Mouse (Mus musculus): Measurements from ENCODE around the gene Car15. TPM values are rescaled to one million over a fixed set of nuclear protein-coding genes. Genes with fewer than 3 reads are reported as not detected.

Gene Car15
- polyA plus RNA-seq, 1 experiment from 2014 or later, result 2.8 TPM

- 98% methylated on average over 1 of the region's 1 CpGs for WGBS
- Histone ChIP-seq H3K27me3 (replicated peaks) (no peaks in the 10 kb centered on the region), H3K36me3 (peaks cover 82% of the 10 kb centered on the region)
These were observed 13.7 kb upstream of the Car15 start for GRCm38 (mm10) chr16:17851860-17852259.

GRCm38 (mm10) chr16:17851331-17851730, 13.2 kb upstream of the Car15 start:
- no peak for ATAC-seq (ENCODE audit: low FRiP score)
- 96% methylated on average over 5 of the region's 5 CpGs for WGBS
- Histone ChIP-seq H3K27me3 (replicated peaks) (no peaks in the 10 kb centered on the region), H3K4me3 (replicated peaks) (no peak overlapping the region), H3K4me1 (no peaks in the 10 kb centered on the region), H3K36me3 (peaks cover 82% of the 10 kb centered on the region), H3K9ac (replicated peaks) (no peak overlapping the region), H3K27ac (replicated peaks) (no peak overlapping the region), H3K9me3 (replicated peaks) (no peaks in the 10 kb centered on the region), H3K4me2 (no peak overlapping the region)

More at GRCm38 (mm10) chr16:17851860-17852259, 13.7 kb upstream of the Car15 start:
- Histone ChIP-seq H3K9ac (replicated peaks) (no peak overlapping the region), H3K27ac (replicated peaks) (no peak overlapping the region), H3K4me1 (no peaks in the 10 kb centered on the region), H3K4me2 (no peak overlapping the region), H3K9me3 (replicated peaks) (no peaks in the 10 kb centered on the region), H3K4me3 (replicated peaks) (no peak overlapping the region)
- ATAC-seq (ENCODE audit: low FRiP score), result no peak

GRCm38 (mm10) chr16:17849486-17849885, 11.3 kb upstream of the Car15 start:
- Histone ChIP-seq H3K9ac (replicated peaks) (no peak overlapping the region), H3K36me3 (peaks cover 85% of the 10 kb centered on the region)

GRCm38 (mm10) chr16:17848928-17849327, 10.8 kb upstream of the Car15 start:
- ATAC-seq (ENCODE audit: low FRiP score), result peak; percentile 73; the same call in 1 of the 2 replicates
- Histone ChIP-seq H3K27ac (replicated peaks) (peak overlapping the region; percentile 43; the same call in 1 of the 2 replicates), H3K4me1 (no peaks in the 10 kb centered on the region), H3K36me3 (peaks cover 86% of the 10 kb centered on the region), H3K4me3 (replicated peaks) (no peak overlapping the region), H3K4me2 (no peak overlapping the region), H3K27me3 (replicated peaks) (no peaks in the 10 kb centered on the region), H3K9ac (replicated peaks) (no peak overlapping the region), H3K9me3 (replicated peaks) (no peaks in the 10 kb centered on the region)
- WGBS, result 36% methylated on average over 1 of the region's 1 CpGs

More at GRCm38 (mm10) chr16:17849486-17849885, 11.3 kb upstream of the Car15 start:
- no peak overlapping the region for H3K4me2 ChIP-seq
- no peaks in the 10 kb centered on the region for H3K9me3 ChIP-seq (replicated peaks)
- no peaks in the 10 kb centered on the region for H3K4me1 ChIP-seq
- H3K27me3 ChIP-seq (replicated peaks), result no peaks in the 10 kb centered on the region
- WGBS, result 88% methylated on average over 6 of the region's 6 CpGs
- H3K27ac ChIP-seq (replicated peaks), result no peak overlapping the region
- no peak for ATAC-seq (ENCODE audit: low FRiP score)
- no peak overlapping the region for H3K4me3 ChIP-seq (replicated peaks)

GRCm38 (mm10) chr16:17848431-17848830, 10.3 kb upstream of the Car15 start:
- H3K9ac ChIP-seq (replicated peaks), result no peak overlapping the region
- H3K27ac ChIP-seq (replicated peaks), result peak overlapping the region; percentile 43; the same call in 1 of the 2 replicates
- H3K4me2 ChIP-seq, result no peak overlapping the region
- WGBS, result 94% methylated on average over 6 of the region's 6 CpGs
- ATAC-seq (ENCODE audit: low FRiP score), result no peak
- H3K27me3 ChIP-seq (replicated peaks), result no peaks in the 10 kb centered on the region
- peaks cover 90% of the 10 kb centered on the region for H3K36me3 ChIP-seq
- H3K4me3 ChIP-seq (replicated peaks), result no peak overlapping the region
- H3K4me1 ChIP-seq, result no peaks in the 10 kb centered on the region
- H3K9me3 ChIP-seq (replicated peaks), result no peaks in the 10 kb centered on the region

- no peaks in the 10 kb centered on the region for H3K4me1 ChIP-seq
- H3K9me3 ChIP-seq (replicated peaks), result no peaks in the 10 kb centered on the region
- H3K9ac ChIP-seq (replicated peaks), result no peak overlapping the region
- peaks cover 86% of the 10 kb centered on the region for H3K36me3 ChIP-seq
- WGBS, result 87% methylated on average over 10 of the region's 10 CpGs
- no peak overlapping the region for H3K4me2 ChIP-seq
- ATAC-seq (ENCODE audit: low FRiP score), result no peak
- no peak overlapping the region for H3K4me3 ChIP-seq (replicated peaks)
- no peaks in the 10 kb centered on the region for H3K27me3 ChIP-seq (replicated peaks)
- H3K27ac ChIP-seq (replicated peaks), result no peak overlapping the region
These were observed 5.7 kb upstream of the Car15 start for GRCm38 (mm10) chr16:17843701-17844365.

GRCm38 (mm10) chr16:17842437-17842836, 4.3 kb upstream of the Car15 start:
- Histone ChIP-seq H3K9ac (replicated peaks) (no peak overlapping the region), H3K4me3 (replicated peaks) (no peak overlapping the region), H3K4me1 (no peaks in the 10 kb centered on the region), H3K27me3 (replicated peaks) (no peaks in the 10 kb centered on the region; the same call in 1 of the 2 replicates), H3K4me2 (no peak overlapping the region), H3K9me3 (replicated peaks) (no peaks in the 10 kb centered on the region), H3K27ac (replicated peaks) (no peak overlapping the region), H3K36me3 (peaks cover 73% of the 10 kb centered on the region)
- ATAC-seq (ENCODE audit: low FRiP score), result no peak
- 97% methylated on average over 7 of the region's 7 CpGs for WGBS

- no peak overlapping the region for H3K9ac ChIP-seq (replicated peaks)
- no peaks in the 10 kb centered on the region for H3K9me3 ChIP-seq (replicated peaks)
- 91% methylated on average over 4 of the region's 4 CpGs for WGBS
- H3K27me3 ChIP-seq (replicated peaks), result peaks cover 21% of the 10 kb centered on the region
- ATAC-seq (ENCODE audit: low FRiP score), result no peak
- no peak overlapping the region for H3K4me3 ChIP-seq (replicated peaks)
- H3K36me3 ChIP-seq, result peaks cover 49% of the 10 kb centered on the region
- no peak overlapping the region for H3K4me2 ChIP-seq
- H3K27ac ChIP-seq (replicated peaks), result no peak overlapping the region
- H3K4me1 ChIP-seq, result peaks cover 11% of the 10 kb centered on the region
These were observed 1.8 kb upstream of the Car15 start for GRCm38 (mm10) chr16:17839976-17840375.

- Histone ChIP-seq H3K4me2 (peak overlapping the region; percentile 92; the same call in 1 of the 2 replicates), H3K27me3 (replicated peaks) (peaks cover 42% of the 10 kb centered on the region), H3K4me3 (replicated peaks) (no peak overlapping the region), H3K9me3 (replicated peaks) (no peaks in the 10 kb centered on the region), H3K36me3 (peaks cover 5% of the 10 kb centered on the region), H3K27ac (replicated peaks) (0 out of 2 replicates have a peak overlapping the region, but pooled peaks have one; percentile 88), H3K9ac (replicated peaks) (no peak overlapping the region), H3K4me1 (peaks cover 43% of the 10 kb centered on the region)
- ATAC-seq (ENCODE audit: low FRiP score), result no peak
- WGBS, result 51% methylated on average over 13 of the region's 13 CpGs
These were observed 2.7 kb downstream of the Car15 start for GRCm38 (mm10) chr16:17835481-17835880.

- H3K9ac ChIP-seq (replicated peaks), result peak overlapping the region; percentile 74
- 48% methylated on average over 7 of the region's 7 CpGs for WGBS
- H3K4me2 ChIP-seq, result peak overlapping the region; percentile 92
- peaks cover 46% of the 10 kb centered on the region for H3K27me3 ChIP-seq (replicated peaks)
- peaks cover 43% of the 10 kb centered on the region for H3K4me1 ChIP-seq
- peak overlapping the region; percentile 67 for H3K4me3 ChIP-seq (replicated peaks)
- no peaks in the 10 kb centered on the region for H3K9me3 ChIP-seq (replicated peaks)
- no peaks in the 10 kb centered on the region for H3K36me3 ChIP-seq
- peak; percentile 3; the same call in 1 of the 2 replicates for ATAC-seq (ENCODE audit: low FRiP score)
- peak overlapping the region; percentile 88 for H3K27ac ChIP-seq (replicated peaks)
These were observed 3.6 kb downstream of the Car15 start for GRCm38 (mm10) chr16:17834543-17834942.

GRCm38 (mm10) chr16:17833681-17834399, 4.3 kb downstream of the Car15 start:
- peaks cover 46% of the 10 kb centered on the region for H3K27me3 ChIP-seq (replicated peaks)
- H3K27ac ChIP-seq (replicated peaks), result peak overlapping the region; percentile 88
- peak overlapping the region; percentile 67 for H3K4me3 ChIP-seq (replicated peaks)
- no peaks in the 10 kb centered on the region for H3K36me3 ChIP-seq
- H3K4me2 ChIP-seq, result peak overlapping the region; percentile 92
- peaks cover 43% of the 10 kb centered on the region for H3K4me1 ChIP-seq
- WGBS, result under 1% methylated on average over 59 of the region's 103 CpGs
- H3K9me3 ChIP-seq (replicated peaks), result no peaks in the 10 kb centered on the region
- ATAC-seq (ENCODE audit: low FRiP score), result peak; percentile 81
- peak overlapping the region; percentile 74 for H3K9ac ChIP-seq (replicated peaks)

GRCm38 (mm10) chr16:17833321-17833680, 4.9 kb downstream of the Car15 start:
- peaks cover 43% of the 10 kb centered on the region for H3K4me1 ChIP-seq
- H3K4me3 ChIP-seq (replicated peaks), result peak overlapping the region; percentile 67
- H3K27ac ChIP-seq (replicated peaks), result peak overlapping the region; percentile 88
- H3K4me2 ChIP-seq, result peak overlapping the region; percentile 92
- no peaks in the 10 kb centered on the region for H3K9me3 ChIP-seq (replicated peaks)
- peaks cover 46% of the 10 kb centered on the region for H3K27me3 ChIP-seq (replicated peaks)
- WGBS, result 0% methylated on average over 36 of the region's 37 CpGs
- peak overlapping the region; percentile 74 for H3K9ac ChIP-seq (replicated peaks)
- H3K36me3 ChIP-seq, result no peaks in the 10 kb centered on the region
- peak; percentile 73 for ATAC-seq (ENCODE audit: low FRiP score)
